Mouse (Mus musculus) embryonic fibroblast, embryonic 13.5 days (primary cell): Measurements from ENCODE around the gene Coa3. TPM values are rescaled to one million over a fixed set of nuclear protein-coding genes. Genes with fewer than 3 reads are reported as not detected.
"Not testable (repeated sequence)": the region's sequence is repeated elsewhere in the genome, so short reads cannot be mapped to it uniquely, and the experiment has no call there.

ENCODE experiments used
- H3K27ac ChIP-seq: 2 replicates; pipeline ENCODE4 v1.5.1; 2012; ENCODE audit warnings: low read length, control low read depth, inconsistent platforms; ENCODE audit not compliant: insufficient read depth
- H3K4me1 ChIP-seq: 2 replicates; pipeline ENCODE4 v1.6.1; 2011; ENCODE audit warnings: low read length; ENCODE audit not compliant: control insufficient read depth, insufficient read depth
- H3K4me3 ChIP-seq: 2 replicates; pipeline ENCODE4 v1.5.1; 2011; ENCODE audit warnings: mild to moderate bottlenecking, control low read depth, low read length; ENCODE audit not compliant: insufficient read depth
- CTCF ChIP-seq: IDR thresholded peaks from 2 replicates; pipeline ENCODE4 v1.5.1; 2011; ENCODE audit warnings: mild to moderate bottlenecking, control low read depth, low read length, moderate library complexity, borderline replicate concordance; ENCODE audit not compliant: insufficient read depth
- POLR2A ChIP-seq: IDR thresholded peaks from 2 replicates; pipeline ENCODE4 v1.6.1; 2011; ENCODE audit warnings: low read depth, mild to moderate bottlenecking, control low read depth, low read length, moderate library complexity
- polyA plus RNA-seq: library from polyadenylated mRNA; stranded (reverse); fragments of >200 nt; gene quantifications from 2 replicates; pipeline ENCODE4 v1.2.4, GENCODE M21; 2011; ENCODE audit warnings: low read depth; ENCODE audit not compliant: missing spikeins, insufficient read length

Coa3 gene
- polyA plus RNA-seq = 77.1 and 78.8 TPM in 2 replicates

GRCm38 (mm10) chr11:101278223-101279192, at the start of gene Coa3, which contains the start of gene Cntd1:
Gene Coa3, minus strand, starts transcription at chr11:101279114.
Gene Cntd1, plus strand, starts transcription at chr11:101279012.
- H3K27ac ChIP-seq = peak within 1 kb of the TSS; percentile 58
- TF ChIP-seq CTCF (no peak), POLR2A (peak; percentile 88)

GRCm38 (mm10) chr11:101327311-101327710, 48.4 kb upstream of the Coa3 start:
- H3K4me1 ChIP-seq = no peaks in the 10 kb centered on the region; the same call in 1 of the 2 replicates
- H3K4me3 ChIP-seq = no peak overlapping the region
- TF ChIP-seq POLR2A = no peak
- no peak for TF ChIP-seq CTCF
- no peak overlapping the region for H3K27ac ChIP-seq

More at GRCm38 (mm10) chr11:101278223-101279192, at the start of gene Coa3, which contains the start of gene Cntd1:
- Histone ChIP-seq H3K4me3 (peak within 1 kb of the TSS; percentile 73), H3K4me1 (peaks cover 5% of the 10 kb centered on the region; the same call in 1 of the 2 replicates)

- no peak overlapping the region for H3K4me3 ChIP-seq
- TF ChIP-seq POLR2A (no peak), CTCF (no peak)
- H3K27ac ChIP-seq = no peak overlapping the region
- H3K4me1 ChIP-seq = no peaks in the 10 kb centered on the region; the same call in 1 of the 2 replicates
Observed at GRCm38 (mm10) chr11:101326147-101326546, 47.2 kb upstream of the Coa3 start.

- not testable (repeated sequence) for H3K27ac ChIP-seq
Observed at GRCm38 (mm10) chr11:101325201-101325600, 46.3 kb upstream of the Coa3 start.

GRCm38 (mm10) chr11:101324763-101325162, 45.8 kb upstream of the Coa3 start, which contains the start of gene Aoc2:
Gene Aoc2, plus strand, starts transcription at chr11:101325063.
- Histone ChIP-seq H3K27ac (no peak within 1 kb of the TSS), H3K4me3 (no peak within 1 kb of the TSS), H3K4me1 (no peaks in the 10 kb centered on the region)
- TF ChIP-seq POLR2A = no peak
- no peak for TF ChIP-seq CTCF

More at GRCm38 (mm10) chr11:101325201-101325600, 46.3 kb upstream of the Coa3 start:
- H3K4me3 ChIP-seq, H3K4me1 ChIP-seq: not testable (repeated sequence)

- H3K4me1 ChIP-seq = no peaks in the 10 kb centered on the region
- no peak overlapping the region for H3K27ac ChIP-seq
- TF ChIP-seq CTCF (peak; percentile 95), POLR2A (no peak)
- no peak overlapping the region for H3K4me3 ChIP-seq
Observed at GRCm38 (mm10) chr11:101323609-101324008, 44.7 kb upstream of the Coa3 start.

- TF ChIP-seq POLR2A (0 out of 2 replicates have a peak, but pooled peaks have one; percentile 29), CTCF (no peak)
- Histone ChIP-seq H3K27ac (no peak overlapping the region), H3K4me3 (peak overlapping the region; percentile 92), H3K4me1 (peaks cover 6% of the 10 kb centered on the region; the same call in 1 of the 2 replicates)
Observed at GRCm38 (mm10) chr11:101316501-101316917, 37.6 kb upstream of the Coa3 start.

- Histone ChIP-seq H3K4me1 (peaks cover 6% of the 10 kb centered on the region; the same call in 1 of the 2 replicates), H3K4me3 (peak within 1 kb of the TSS; percentile 92), H3K27ac (peak within 1 kb of the TSS; percentile 58)
- TF ChIP-seq CTCF (no peak), POLR2A (peak; percentile 69)
Observed at GRCm38 (mm10) chr11:101315665-101316500, 37.0 kb upstream of the Coa3 start, which contains the start of gene Psme3. Gene Psme3, plus strand, starts transcription at chr11:101316213.

- TF ChIP-seq POLR2A (no peak), CTCF (no peak)
Observed at GRCm38 (mm10) chr11:101315082-101315650, 36.3 kb upstream of the Coa3 start.

More at GRCm38 (mm10) chr11:101315082-101315650, 36.3 kb upstream of the Coa3 start:
- peak overlapping the region; percentile 58 for H3K27ac ChIP-seq
- peaks cover 6% of the 10 kb centered on the region; the same call in 1 of the 2 replicates for H3K4me1 ChIP-seq
- peak overlapping the region; percentile 92 for H3K4me3 ChIP-seq
